Comparison of ENCODE assay signal across 8 mouse cellular contexts in the genomic region with DNA sequence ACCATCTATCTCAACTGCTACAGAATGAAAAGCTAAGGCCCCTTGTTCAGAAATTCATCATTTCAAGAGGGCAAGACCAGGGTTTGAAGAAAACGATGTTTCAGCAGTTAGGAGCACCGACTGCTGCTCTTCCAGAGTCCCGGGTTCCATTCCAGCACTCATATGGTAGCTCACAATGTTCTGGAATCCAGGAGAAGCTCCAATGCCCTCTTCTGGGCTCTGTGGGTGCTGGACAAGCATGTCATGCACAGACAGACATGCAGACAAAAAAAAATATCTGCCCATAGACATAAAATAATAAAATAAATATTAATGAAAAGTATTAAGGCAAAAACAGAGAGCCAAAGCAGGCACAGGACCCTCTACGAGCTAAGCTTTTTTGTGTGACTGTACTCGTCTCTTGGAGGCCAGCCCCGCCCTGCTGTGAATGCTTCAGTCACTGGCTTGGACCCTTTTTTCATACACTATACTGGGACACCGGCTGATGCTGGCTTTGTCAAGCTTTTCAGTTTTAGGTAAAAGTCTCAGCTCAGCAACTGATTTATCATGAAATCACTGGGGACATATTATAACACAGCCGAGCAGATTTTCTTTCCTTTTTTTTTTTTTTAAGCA. TPM values are rescaled to one million over a fixed set of nuclear protein-coding genes. Genes with fewer than 3 reads are reported as not detected.
DNase-seq lines count a peak whose midpoint lies in the region; ATAC-seq and TF ChIP-seq lines count a peak whose summit lies in the region.

No protein-coding gene starts in this region.

- peak overlapping the region; percentile 75 for H3K4me3 ChIP-seq in forebrain, embryonic 14.5 days (ENCODE audit: low read depth, low read length)
- peak overlapping the region; percentile 90 for H3K4me3 ChIP-seq in liver, embryonic 12.5 days

- H3K27me3 ChIP-seq in forebrain, embryonic 14.5 days (replicated peaks; ENCODE audit: control insufficient read depth, insufficient read depth, low read length) = no peaks in the 10 kb centered on the region
- no peaks in the 10 kb centered on the region for H3K27me3 ChIP-seq in liver, embryonic 12.5 days (replicated peaks)

- TF ChIP-seq CTCF in brain, embryonic 14.5 days (IDR thresholded peaks at IDR 0.05; ENCODE audit: borderline replicate concordance, extremely low read depth, insufficient read depth, insufficient read length) = no peak

- no peak for TF ChIP-seq POLR2A in brain, embryonic 14.5 days (IDR thresholded peaks at IDR 0.05; ENCODE audit: borderline replicate concordance, extremely low read depth, insufficient read depth, insufficient read length, poor library complexity, severe bottlenecking)

- WGBS in forebrain, embryonic 14.5 days = 14% methylated on average over 8 of the region's 8 CpGs
- WGBS in liver, embryonic 12.5 days (ENCODE audit: insufficient replicate concordance) = 36% methylated on average over 8 of the region's 8 CpGs

- peak overlapping the region; percentile 94; the same call in 1 of the 2 replicates for H3K27ac ChIP-seq in forebrain, embryonic 14.5 days (ENCODE audit: low read depth, low read length)
- H3K27ac ChIP-seq in liver, embryonic 12.5 days = peak overlapping the region; percentile 92

- peak; percentile 20 to 47 for DNase-seq in layer of hippocampus, postnatal 14 days (ENCODE audit: low spot score in 2 of 2)
- DNase-seq in layer of hippocampus, adult 11-12 months (ENCODE audit: low spot score) = no peak
- peak; percentile 78 for DNase-seq in brain, embryonic 14.5 days (ENCODE audit: low read depth)
- peak; percentile 68 for DNase-seq in forebrain, embryonic 14.5 days (ENCODE audit: low spot score)
- DNase-seq in gastrocnemius, adult 18-20 months (ENCODE audit: low spot score) = no peak
- DNase-seq in adrenal gland, adult (ENCODE audit: inconsistent age in 2 of 2, low spot score in 1 of 2) = no peak
- DNase-seq in thymus, postnatal 36 days = no peak

- no peaks in the 10 kb centered on the region for H3K36me3 ChIP-seq in forebrain, embryonic 14.5 days (ENCODE audit: control insufficient read depth, insufficient read depth, low read length)
- H3K36me3 ChIP-seq in liver, embryonic 12.5 days = no peaks in the 10 kb centered on the region

- peak overlapping the region; percentile 95 for H3K9ac ChIP-seq in forebrain, embryonic 14.5 days (ENCODE audit: low read length)
- H3K9ac ChIP-seq in liver, embryonic 12.5 days = peak overlapping the region; percentile 92

- H3K4me1 ChIP-seq in forebrain, embryonic 14.5 days (ENCODE audit: control insufficient read depth, insufficient read depth, low read length) = peaks cover 23% of the 10 kb centered on the region
- peaks cover 43% of the 10 kb centered on the region for H3K4me1 ChIP-seq in liver, embryonic 12.5 days

- no peaks in the 10 kb centered on the region for H3K9me3 ChIP-seq in forebrain, embryonic 14.5 days (replicated peaks; ENCODE audit: control insufficient read depth, low read length)
- no peaks in the 10 kb centered on the region for H3K9me3 ChIP-seq in liver, embryonic 12.5 days (replicated peaks)

- peak overlapping the region; percentile 69 for H3K4me2 ChIP-seq in forebrain, embryonic 14.5 days (ENCODE audit: low read length)
- peak overlapping the region; percentile 90 for H3K4me2 ChIP-seq in liver, embryonic 12.5 days

- ATAC-seq in forebrain, embryonic 14.5 days = peak; percentile 21; the same call in 1 of the 2 replicates
- ATAC-seq in liver, embryonic 12.5 days = no peak

RNA-seq across cellular contexts. Expression of a gene that starts 1.0 kb away (rescaled TPM):
- 100 to 1,000 TPM; 147 to 148 TPM for total RNA-seq in layer of hippocampus, postnatal 14 days (2021)
- polyA plus RNA-seq in brain, embryonic 14.5 days (2012; rRNA removed) = 34.5 and 35.9 TPM in 2 replicates
- polyA plus RNA-seq in forebrain, embryonic 14.5 days (2014; fragmentation: Nextera tagmentation; extraction: Ambion mirVana) = 13.7 and 13.9 TPM in 2 replicates
- 13.6 and 14.2 TPM in 2 replicates for polyA plus RNA-seq in liver, embryonic 12.5 days (2016; fragmentation: Nextera tagmentation; extraction: Ambion mirVana)
- 100 to 1,000 TPM; 128 to 153 TPM for total RNA-seq in gastrocnemius, adult 18-20 months (2021)

Comparison
In these comparisons a context has a peak if more than half of its experiments do, and no peak if none do; other contexts are left out.
1. DNase-seq: peak in layer of hippocampus, postnatal 14 days (2 of 2), brain, embryonic 14.5 days (single experiment) and forebrain, embryonic 14.5 days (single experiment); none in layer of hippocampus, adult 11-12 months (single experiment), gastrocnemius, adult 18-20 months (single experiment), adrenal gland, adult (0 of 2) and thymus, postnatal 36 days (0 of 2).